Mouse (Mus musculus): Measurements from ENCODE around the gene 4931409K22Rik. TPM values are rescaled to one million over a fixed set of nuclear protein-coding genes. Genes with fewer than 3 reads are reported as not detected.

4931409K22Rik gene
- not detected for total RNA-seq (2021)

DNA sequence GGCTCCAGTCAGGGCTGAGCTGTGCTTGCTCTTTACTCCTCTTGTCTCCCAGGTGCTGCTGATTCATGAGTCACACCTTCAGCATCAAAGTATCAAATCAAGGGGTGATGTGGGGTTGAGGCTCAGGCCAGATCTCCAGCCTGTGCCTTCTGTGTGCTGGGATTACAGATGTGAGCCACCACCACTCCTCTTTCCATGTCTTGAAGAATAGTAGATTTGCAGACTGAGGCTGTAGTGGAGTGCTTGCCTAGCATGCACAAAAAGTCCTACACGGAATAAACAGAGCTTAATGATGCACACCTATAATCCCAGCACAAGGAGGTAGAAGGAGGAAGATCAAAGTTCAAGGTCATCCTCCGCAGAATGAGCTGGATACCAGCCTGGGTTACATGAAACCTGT, at the start of gene 4931409K22Rik:
Gene 4931409K22Rik, minus strand, starts transcription at position 101 of the 400 bp plus-strand sequence.
- intact Hi-C loops (cut with DNase I), result no loop called here
- no peak for DNase-seq

DNA sequence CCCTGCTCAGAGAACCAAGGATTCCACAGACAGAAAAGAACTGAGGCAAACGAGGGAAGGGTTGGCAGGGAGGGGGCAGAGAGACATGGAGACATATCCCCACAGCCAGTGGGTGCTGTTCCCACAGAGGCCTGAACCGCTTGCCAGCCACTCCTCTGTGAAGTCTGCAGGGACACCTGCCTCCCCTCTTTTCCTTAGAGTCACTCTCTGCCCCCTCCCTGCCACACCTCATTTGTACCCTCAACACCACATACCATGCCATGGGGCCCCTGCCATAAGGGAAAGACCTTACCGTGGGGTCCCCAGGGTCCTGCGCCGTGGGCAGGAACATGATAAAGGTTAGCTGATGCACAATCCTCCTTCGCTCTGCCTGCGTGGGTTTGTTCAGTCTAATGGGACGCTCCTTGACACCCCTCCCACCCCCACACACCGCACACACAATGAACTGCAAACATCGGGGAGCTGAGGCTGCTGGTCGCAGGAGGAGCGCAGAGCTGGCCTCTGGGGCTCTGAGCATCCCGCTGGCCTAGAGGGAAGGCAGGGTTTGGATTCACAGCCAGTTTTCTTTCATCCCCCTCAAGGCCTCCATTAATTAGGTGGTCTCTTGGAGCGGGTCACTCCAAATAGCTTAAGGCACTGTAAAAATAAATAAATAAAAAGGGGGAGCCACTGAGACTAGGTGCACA, 49.5 kb upstream of the 4931409K22Rik start:
- no peak for DNase-seq

DNA sequence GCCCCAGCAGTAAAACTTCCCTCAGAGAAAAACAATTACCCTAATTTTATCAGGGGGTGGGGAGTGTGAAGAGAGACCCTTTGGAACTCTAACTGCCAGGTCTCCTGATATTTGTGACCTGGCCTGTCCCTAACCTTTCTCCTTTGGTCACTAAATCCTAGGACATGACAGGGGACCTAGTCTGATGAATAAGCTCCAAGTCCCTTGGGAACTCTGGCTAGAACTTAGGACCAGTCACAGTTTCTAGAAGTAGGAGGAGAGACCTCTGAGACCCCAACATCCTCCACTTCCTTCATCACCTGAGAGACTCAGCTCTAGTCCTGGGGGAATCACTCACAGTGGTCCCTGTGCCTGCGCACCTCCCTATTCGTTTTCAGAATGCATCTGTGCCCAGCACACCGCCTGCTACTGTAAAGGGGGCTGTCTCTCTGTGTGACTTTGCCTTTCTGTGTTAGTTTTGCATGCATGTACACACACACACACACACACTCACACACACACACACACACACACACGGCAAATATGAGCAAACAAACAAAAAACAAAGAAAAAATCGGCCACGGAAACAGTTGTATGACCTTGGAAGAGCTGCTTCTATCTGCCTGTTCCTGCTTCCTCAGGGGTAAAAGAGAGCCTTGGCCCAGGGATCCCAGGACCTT, 48.8 kb upstream of the 4931409K22Rik start:
- DNase-seq, result no peak
- intact Hi-C loops (cut with DNase I), result no loop called here

More for the DNA sequence above, 49.5 kb upstream of the 4931409K22Rik start:
- intact Hi-C loops (cut with DNase I), result no loop called here

DNA sequence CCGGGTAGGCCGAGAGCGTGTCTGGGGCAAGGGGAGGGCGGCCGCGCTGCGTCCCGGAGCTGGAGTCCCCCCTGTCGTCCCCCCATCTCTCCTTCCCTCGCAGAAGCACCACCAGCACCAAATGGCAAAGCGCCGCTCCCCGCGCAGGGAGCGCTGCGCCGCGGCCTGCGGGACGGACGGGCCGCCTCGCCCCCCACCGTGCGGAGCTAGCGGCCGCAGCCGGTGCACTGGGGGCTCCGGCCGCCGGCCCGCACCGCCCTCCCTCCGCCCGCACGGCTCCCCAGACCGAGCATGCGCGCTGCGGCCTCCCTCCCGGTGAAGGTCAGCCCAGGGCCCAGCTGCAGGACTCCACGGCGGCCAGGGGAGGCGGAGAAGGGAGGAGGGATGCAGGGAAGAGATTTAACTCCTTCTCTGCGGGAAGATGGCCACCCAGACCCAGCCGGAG, 48.1 kb upstream of the 4931409K22Rik start:
- peak; percentile 94 for DNase-seq
- intact Hi-C loops (cut with DNase I), result no loop called here

DNA sequence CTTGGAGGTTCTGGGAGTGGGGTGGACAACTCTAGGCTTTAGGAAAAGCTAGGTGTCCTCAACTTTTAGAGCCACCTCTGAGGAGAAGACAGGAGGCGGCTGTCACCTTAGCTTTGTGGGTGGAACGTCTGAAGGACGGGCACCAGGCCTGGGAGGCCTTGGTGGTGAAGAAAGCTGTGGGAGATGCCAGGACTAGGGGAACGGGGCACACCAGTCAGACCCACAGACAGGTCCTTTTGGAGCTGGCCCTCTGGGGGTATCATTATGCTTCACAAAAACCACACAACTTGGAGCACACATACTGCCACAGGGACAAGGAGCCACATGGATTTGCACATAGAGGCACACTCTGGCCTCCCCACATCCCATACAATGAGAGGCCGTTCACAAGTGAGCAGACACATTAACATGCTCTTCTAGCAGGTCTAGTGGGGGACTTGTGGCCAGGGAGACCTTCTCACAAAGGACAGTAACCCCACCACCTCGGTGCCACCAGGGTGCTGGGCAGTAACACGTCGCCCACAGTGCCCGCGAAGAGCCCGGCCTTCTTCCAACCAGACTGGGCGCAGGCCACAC, 47.6 kb upstream of the 4931409K22Rik start:
- intact Hi-C loops (cut with DNase I), result no loop called here
- no peak for DNase-seq

GRCm38 (mm10) chr5:24603431-24604010, 46.9 kb upstream of the 4931409K22Rik start:
- intact Hi-C loops (cut with DNase I), result no loop called here
- DNase-seq, result no peak

GRCm38 (mm10) chr5:24602751-24603343, 46.2 kb upstream of the 4931409K22Rik start:
- intact Hi-C loops (cut with DNase I), result no loop called here
- peak; percentile 56 for DNase-seq

DNA sequence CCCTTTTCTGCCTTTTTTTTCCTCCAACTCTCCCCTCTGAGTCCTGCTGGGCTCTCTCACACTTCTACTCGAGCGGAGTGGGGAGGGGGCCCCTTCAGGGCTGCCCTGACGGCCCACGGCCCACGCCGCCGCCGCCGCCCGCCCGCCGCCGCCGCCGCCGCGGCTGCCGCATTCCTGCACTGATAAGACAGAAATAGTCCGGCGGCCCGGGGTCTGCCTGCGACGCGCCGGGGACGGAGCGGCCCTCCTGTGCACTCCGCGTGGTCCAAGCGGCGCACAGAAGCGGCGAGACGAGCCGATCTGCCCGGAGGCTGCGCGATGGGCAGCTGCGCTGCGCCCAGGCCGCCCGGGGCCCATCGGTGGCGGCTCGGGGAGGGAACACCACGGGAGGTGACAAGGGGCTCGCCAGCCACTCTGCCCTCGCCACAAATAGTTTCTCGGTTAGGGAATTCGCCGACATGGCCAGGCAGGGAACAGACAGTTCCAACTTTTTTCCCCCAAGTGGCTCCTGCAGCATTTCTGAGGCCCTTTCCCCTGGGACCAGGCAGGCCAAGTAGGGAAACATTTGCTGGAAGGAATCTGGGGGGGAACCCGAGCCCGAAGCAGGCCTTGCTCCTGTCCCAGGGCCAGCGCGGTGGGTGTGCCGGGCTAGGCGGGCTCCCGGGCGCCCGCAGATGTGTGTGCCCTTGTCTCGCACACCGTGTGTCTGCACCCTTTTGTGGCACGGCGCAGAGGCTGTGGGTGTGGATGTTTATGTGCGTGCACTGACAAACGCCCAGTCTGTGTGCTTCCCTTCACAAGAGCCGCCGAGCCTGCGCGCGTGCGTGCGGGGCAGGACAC, 45.5 kb upstream of the 4931409K22Rik start:
- peak; percentile 74 for DNase-seq
- intact Hi-C loops (cut with DNase I), result no loop called here

DNA sequence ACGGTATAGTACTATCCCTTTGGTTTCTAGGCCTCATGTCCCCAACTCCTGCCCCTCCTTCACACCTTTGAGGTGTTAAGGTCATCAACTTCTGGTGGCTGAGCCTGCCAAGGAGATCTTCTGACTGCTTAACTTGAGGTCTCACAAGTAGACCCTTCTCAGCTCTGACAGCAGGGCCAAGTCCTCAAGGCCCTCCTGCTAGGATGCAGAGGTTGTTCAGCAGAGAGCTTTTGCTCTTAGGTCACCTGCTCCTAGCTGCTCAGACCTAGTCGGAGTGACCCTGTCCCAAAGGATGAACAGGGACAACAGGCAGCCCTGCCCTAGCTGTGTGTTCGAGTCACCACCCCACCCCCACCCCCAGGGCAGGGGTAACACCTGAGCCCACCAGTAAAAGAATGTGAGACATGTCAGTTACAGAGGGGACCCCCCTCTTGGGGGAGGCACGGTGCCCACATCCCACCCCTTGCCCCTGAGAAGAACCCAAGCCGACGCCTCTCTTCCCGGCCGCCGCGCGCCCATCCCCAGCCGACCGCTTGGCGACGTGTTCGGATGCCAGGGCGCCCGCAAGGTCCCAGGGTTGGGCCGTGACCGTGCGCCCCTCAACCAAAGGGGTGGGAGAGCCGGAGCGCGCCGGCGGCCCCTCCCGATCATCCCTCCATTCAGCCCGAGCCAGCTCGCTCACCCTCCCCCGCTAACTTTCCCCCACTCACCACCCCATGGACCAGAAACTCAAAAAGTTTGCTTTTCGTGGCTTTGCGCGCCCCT, 44.6 kb upstream of the 4931409K22Rik start:
- intact Hi-C loops (cut with DNase I), result no loop called here
- DNase-seq, result peak; percentile 41

GRCm38 (mm10) chr5:24600236-24600635, 43.6 kb upstream of the 4931409K22Rik start:
- no peak for DNase-seq
- intact Hi-C loops (cut with DNase I), result no loop called here

DNA sequence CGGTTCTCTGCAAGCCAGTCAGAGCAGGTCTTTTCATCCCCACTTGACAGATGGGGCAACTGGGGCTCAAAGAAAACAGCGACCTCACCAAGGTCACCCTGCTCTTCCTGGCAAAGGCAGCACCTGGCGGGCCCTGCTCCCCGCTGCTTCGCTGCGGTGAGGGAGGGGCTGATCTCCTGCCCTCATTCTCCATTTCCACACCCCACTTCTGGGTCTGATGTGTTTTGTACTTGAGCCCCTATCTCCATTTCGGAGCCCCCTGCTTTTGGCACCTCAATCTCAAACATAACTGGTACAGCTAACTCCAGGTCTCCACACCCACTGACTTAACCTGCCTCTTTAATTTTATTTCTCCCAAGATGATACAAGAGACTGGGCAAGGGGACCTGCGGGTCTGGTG, 42.5 kb upstream of the 4931409K22Rik start:
- intact Hi-C loops (cut with DNase I), result loop anchor here (5.0 to 10.0 kb wide), 2 partner anchors 53 to 114 kb away; no protein-coding TSS in a partner anchor
- no peak for DNase-seq

- DNase-seq, result peak; percentile 54
- intact Hi-C loops (cut with DNase I), result loop anchor here (5.0 to 10.0 kb wide), 2 partner anchors 54 to 114 kb away; no protein-coding TSS in a partner anchor
These were observed 42.0 kb upstream of the 4931409K22Rik start for GRCm38 (mm10) chr5:24598570-24599006.

DNA sequence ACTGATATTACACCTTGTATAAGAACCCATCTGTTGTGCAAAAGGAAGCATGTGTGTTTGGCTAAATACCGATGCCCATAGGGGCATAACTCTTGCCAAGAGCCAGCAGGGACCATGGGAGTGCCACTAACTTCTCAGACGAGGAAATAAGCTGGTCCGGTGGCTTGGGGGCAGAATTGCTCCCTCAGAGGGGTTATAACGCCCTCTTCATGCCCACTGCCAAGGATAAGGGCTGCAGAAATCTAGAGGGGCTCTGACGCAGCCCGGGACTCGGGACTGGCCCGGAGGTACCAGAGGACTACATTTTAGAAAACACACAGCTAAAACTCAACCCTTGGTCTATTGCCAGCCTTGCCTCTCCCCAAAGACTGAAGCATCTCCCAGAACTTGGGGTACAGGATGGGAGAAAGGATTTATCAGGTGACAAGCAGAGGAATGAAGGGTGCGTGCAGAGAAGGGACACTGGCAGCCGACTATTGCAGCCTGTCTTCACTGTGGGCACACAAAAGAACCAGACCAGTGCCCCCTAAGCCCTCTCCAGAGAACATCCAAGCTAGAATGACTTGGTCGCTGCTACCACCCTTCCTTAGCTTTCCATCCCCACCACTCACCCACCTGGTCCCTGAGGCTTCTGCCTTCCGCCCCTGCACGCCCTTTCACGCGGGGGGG, 41.4 kb upstream of the 4931409K22Rik start:
- intact Hi-C loops (cut with DNase I), result loop anchor here (5.0 to 10.0 kb wide), 2 partner anchors 54 to 113 kb away; no protein-coding TSS in a partner anchor
- DNase-seq, result peak; percentile 56

DNA sequence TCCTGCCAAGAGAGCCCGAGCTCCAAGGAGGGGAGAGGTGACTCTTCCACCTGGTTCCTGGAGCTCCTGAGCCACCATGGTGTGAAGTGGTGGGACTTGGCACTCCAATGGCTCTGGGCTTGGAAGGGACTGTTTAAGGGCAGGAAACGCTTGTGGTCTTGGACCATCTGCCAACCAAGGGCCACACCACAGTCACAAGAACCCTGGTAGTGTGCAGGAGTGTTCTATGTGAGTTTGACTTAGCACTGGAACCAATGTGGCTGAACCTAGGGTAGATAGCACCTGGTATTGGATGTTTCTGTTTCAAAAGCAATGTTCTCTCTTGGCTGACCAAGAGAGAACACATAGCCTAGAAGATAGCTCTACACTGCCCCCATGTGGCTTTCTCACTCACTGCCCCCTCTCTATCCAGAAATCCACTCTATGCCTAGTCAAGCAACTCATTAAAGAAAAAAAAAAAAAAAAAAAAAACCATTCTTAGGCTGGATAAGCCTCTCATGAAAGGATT, 40.7 kb upstream of the 4931409K22Rik start:
- intact Hi-C loops (cut with DNase I), result loop anchor here (5.0 to 10.0 kb wide), 2 partner anchors 55 to 112 kb away; no protein-coding TSS in a partner anchor
- peak; percentile 81 for DNase-seq

- peak; percentile 56 for DNase-seq
- intact Hi-C loops (cut with DNase I), result loop anchor here (5.0 to 10.0 kb wide), 2 partner anchors 56 to 112 kb away; no protein-coding TSS in a partner anchor
These were observed 40.0 kb upstream of the 4931409K22Rik start for GRCm38 (mm10) chr5:24596519-24597171.

DNA sequence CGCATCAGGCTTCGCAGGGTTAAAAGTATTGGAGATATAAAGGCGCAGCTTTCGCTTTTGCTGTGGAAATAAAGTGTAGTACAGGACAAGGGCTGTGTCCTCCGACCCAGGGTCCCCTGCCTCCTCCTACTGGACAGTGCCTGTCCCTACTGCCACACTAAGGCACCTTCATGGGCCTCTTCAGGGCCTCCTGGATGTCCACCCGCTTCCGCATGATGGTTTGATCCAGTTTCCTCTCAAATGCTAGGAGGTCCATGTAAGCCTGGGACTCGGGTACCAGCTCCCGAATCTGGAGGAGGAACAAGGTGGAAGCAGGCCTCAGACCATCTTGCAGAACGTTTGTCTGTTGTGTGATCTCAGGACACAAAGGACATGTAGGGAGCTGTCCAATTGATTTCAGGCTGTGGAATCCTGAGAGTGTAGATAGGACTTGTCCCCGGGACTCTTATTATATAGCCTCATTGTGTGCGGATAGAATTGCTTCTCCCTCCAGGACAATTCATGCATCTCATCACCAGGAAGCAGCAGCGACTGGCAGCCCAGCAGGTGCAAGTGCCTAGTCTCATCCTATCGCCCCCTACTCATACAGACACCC, 39.3 kb upstream of the 4931409K22Rik start:
- intact Hi-C loops (cut with DNase I), result loop anchor here (5.0 to 10.0 kb wide), 2 partner anchors 56 to 111 kb away; no protein-coding TSS in a partner anchor

GRCm38 (mm10) chr5:24595261-24595660, 38.7 kb upstream of the 4931409K22Rik start:
- no peak for DNase-seq
- intact Hi-C loops (cut with DNase I), result loop anchor here (5.0 to 10.0 kb wide), 2 partner anchors 57 to 110 kb away; no protein-coding TSS in a partner anchor

More for the DNA sequence above, 39.3 kb upstream of the 4931409K22Rik start:
- DNase-seq, result no peak

All from left cerebral cortex, postnatal 4 days (tissue).